Mouse (Mus musculus): ENCODE measurements around the gene Trim40. TPM values are rescaled to one million over a fixed set of nuclear protein-coding genes. Genes with fewer than 3 reads are reported as not detected.

Gene Trim40
- total RNA-seq, 1 experiment, result 0.18 TPM

DNA sequence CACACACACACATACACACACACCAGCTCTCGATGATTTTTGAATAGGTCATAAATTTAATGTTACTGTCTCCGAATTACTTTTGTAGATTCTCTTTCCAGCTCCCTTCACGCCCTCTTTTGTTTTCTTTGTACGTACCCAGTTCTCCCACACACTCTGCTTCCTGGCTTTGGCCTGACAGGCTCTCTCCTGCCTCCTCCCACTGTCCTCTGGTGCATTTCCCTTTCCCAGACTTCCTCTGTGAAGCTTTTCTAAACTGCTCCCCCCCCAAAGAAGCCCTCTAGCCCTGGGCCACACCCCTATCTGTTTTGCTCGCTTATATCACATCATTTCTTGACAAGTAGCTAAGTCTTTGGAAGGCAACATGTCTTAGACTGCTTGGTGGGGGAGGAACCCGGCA is 40.3 kb upstream of the Trim40 start:
- Histone ChIP-seq H3K4me1 (ENCODE audit: control insufficient read depth in 2 of 2, insufficient read depth in 2 of 2, low read length in 2 of 2, poor library complexity in 1 of 2) (peaks cover 6 to 17% of the 10 kb centered on the region in 2 experiments; a peak in 3 of 4 replicates), H3K4me3 (ENCODE audit: insufficient read depth in 1 of 2, low read depth in 1 of 2, low read length in 2 of 2, poor library complexity in 1 of 2, severe bottlenecking in 1 of 2) (0 out of 4 replicates have a peak overlapping the region, but pooled peaks of 1 of the 2 experiments have one; percentile 21), H3K9me3 (ENCODE audit: control insufficient read depth, insufficient read depth, low read depth, low read length) (no peaks in the 10 kb centered on the region), H3K27ac (ENCODE audit: insufficient read depth, low read depth, low read length, poor library complexity, severe bottlenecking) (no peak overlapping the region), H3K36me3 (ENCODE audit: control insufficient read depth, insufficient read depth, low read length, poor library complexity, severe bottlenecking) (no peaks in the 10 kb centered on the region), H3K9ac (ENCODE audit: insufficient read depth, low read depth, low read length, poor library complexity, severe bottlenecking) (no peak overlapping the region)
- in situ Hi-C loops (cut with MboI; ENCODE audit: low sequenced_read_pairs in 2 of 2, unreplicated experiment in 2 of 2), result no loop called here
- DNase-seq (ENCODE audit: low read depth, low spot score), result no peak
- TF ChIP-seq ZNF384 (IDR thresholded peaks at IDR 0.05; ENCODE audit: low read depth, low read length) (no peak), ZC3H11A (IDR thresholded peaks at IDR 0.05; ENCODE audit: borderline replicate concordance, low read depth, low read length) (no peak), MAFK (IDR thresholded peaks at IDR 0.05; ENCODE audit: insufficient read depth, low read depth, low read length) (no peak), CHD2 (IDR thresholded peaks at IDR 0.05; ENCODE audit: low read depth, low read length) (no peak), HCFC1 (IDR thresholded peaks at IDR 0.05; ENCODE audit: borderline replicate concordance, insufficient read depth, low read length) (no peak)

DNA sequence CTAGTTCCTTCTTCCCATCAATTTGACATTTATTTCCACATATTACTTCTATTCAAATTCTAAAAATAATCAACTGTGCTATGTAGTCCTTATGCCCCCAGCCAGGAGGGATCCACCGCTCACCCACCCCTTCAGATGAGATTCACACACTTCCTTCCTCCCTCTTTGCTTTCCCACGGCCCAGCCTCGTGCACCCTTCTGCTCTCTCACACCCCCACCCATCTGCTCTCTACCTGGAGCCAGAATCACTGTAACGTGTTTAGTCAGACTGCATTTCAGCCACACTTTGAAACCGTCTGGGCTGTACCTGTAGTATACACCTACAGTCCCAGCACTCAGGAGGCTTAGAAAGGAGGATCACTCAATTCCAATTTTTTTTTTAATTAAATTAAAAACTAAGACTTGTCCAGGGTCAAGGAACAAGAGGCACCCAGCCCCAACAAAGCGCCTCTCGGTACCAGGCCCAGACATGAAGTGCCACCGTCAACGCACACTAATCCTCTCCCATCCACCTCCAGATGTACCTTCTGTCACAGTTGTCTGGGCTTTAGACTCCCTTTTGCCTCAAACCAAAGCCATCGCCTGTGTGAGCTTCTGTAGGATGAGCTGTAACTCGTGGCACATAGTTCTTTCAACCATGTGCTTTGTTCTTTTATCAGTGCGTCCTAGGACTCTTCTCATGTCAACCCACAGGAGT is 39.5 kb upstream of the Trim40 start:
- Histone ChIP-seq H3K9ac (ENCODE audit: insufficient read depth, low read depth, low read length, poor library complexity, severe bottlenecking) (no peak overlapping the region), H3K27ac (ENCODE audit: insufficient read depth, low read depth, low read length, poor library complexity, severe bottlenecking) (no peak overlapping the region; the same call in 1 of the 2 replicates), H3K4me1 (ENCODE audit: control insufficient read depth in 2 of 2, insufficient read depth in 2 of 2, low read length in 2 of 2, poor library complexity in 1 of 2) (peaks cover 6 to 17% of the 10 kb centered on the region in 2 experiments; a peak in 3 of 4 replicates), H3K9me3 (ENCODE audit: control insufficient read depth, insufficient read depth, low read depth, low read length) (no peaks in the 10 kb centered on the region), H3K36me3 (ENCODE audit: control insufficient read depth, insufficient read depth, low read length, poor library complexity, severe bottlenecking) (no peaks in the 10 kb centered on the region), H3K4me3 (ENCODE audit: insufficient read depth in 1 of 2, low read depth in 1 of 2, low read length in 2 of 2, poor library complexity in 1 of 2, severe bottlenecking in 1 of 2) (no peak overlapping the region)
- DNase-seq (ENCODE audit: low read depth, low spot score), result no peak
- in situ Hi-C loops (cut with MboI; ENCODE audit: low sequenced_read_pairs in 2 of 2, unreplicated experiment in 2 of 2), result no loop called here
- TF ChIP-seq HCFC1 (IDR thresholded peaks at IDR 0.05; ENCODE audit: borderline replicate concordance, insufficient read depth, low read length), result no peak
- TF ChIP-seq ZNF384 (IDR thresholded peaks at IDR 0.05; ENCODE audit: low read depth, low read length), result no peak
- TF ChIP-seq ZC3H11A (IDR thresholded peaks at IDR 0.05; ENCODE audit: borderline replicate concordance, low read depth, low read length), result no peak
- TF ChIP-seq MAFK (IDR thresholded peaks at IDR 0.05; ENCODE audit: insufficient read depth, low read depth, low read length), result no peak
- TF ChIP-seq CHD2 (IDR thresholded peaks at IDR 0.05; ENCODE audit: low read depth, low read length), result no peak

DNA sequence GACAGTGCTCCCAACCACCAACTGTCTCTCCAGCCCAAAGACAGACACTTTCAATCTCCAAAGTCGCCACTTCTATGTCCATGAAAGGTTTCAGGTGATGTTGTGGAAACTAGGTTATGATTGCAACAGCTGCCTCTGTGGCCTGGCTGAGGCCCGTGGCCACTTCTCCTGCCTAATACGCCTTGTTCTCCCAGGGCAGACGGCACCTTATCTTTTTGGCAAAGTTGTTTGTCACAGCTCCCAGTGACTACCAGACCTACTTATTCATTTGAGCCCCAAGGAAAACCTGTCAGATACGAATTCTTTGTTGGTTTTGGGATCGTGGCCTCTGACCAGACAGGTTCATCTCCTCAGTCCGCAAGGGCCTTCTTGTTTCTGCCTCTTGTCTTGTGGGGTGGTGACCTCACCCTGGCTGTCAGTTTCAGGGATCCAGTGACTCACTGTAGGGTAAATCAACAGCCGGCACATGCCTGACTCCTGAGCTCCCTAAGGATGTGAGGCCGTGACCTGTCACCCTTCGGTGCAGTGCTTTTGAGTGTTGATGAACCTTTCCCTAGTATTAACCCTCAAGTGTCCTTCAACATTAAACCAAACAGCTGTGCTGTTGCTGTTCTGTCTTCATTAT is 37.7 kb upstream of the Trim40 start:
- Histone ChIP-seq H3K4me1 (ENCODE audit: control insufficient read depth in 2 of 2, insufficient read depth in 2 of 2, low read length in 2 of 2, poor library complexity in 1 of 2) (peaks cover 4 to 14% of the 10 kb centered on the region in 2 experiments; a peak in 3 of 4 replicates), H3K36me3 (ENCODE audit: control insufficient read depth, insufficient read depth, low read length, poor library complexity, severe bottlenecking) (no peaks in the 10 kb centered on the region), H3K4me3 (ENCODE audit: insufficient read depth in 1 of 2, low read depth in 1 of 2, low read length in 2 of 2, poor library complexity in 1 of 2, severe bottlenecking in 1 of 2) (no peak overlapping the region), H3K9me3 (ENCODE audit: control insufficient read depth, insufficient read depth, low read depth, low read length) (no peaks in the 10 kb centered on the region), H3K9ac (ENCODE audit: insufficient read depth, low read depth, low read length, poor library complexity, severe bottlenecking) (no peak overlapping the region), H3K27ac (ENCODE audit: insufficient read depth, low read depth, low read length, poor library complexity, severe bottlenecking) (no peak overlapping the region)
- TF ChIP-seq ZNF384 (IDR thresholded peaks at IDR 0.05; ENCODE audit: low read depth, low read length), result no peak
- no peak for TF ChIP-seq HCFC1 (IDR thresholded peaks at IDR 0.05; ENCODE audit: borderline replicate concordance, insufficient read depth, low read length)
- TF ChIP-seq CHD2 (IDR thresholded peaks at IDR 0.05; ENCODE audit: low read depth, low read length), result no peak
- TF ChIP-seq ZC3H11A (IDR thresholded peaks at IDR 0.05; ENCODE audit: borderline replicate concordance, low read depth, low read length), result no peak
- no peak for TF ChIP-seq MAFK (IDR thresholded peaks at IDR 0.05; ENCODE audit: insufficient read depth, low read depth, low read length)
- DNase-seq (ENCODE audit: low read depth, low spot score), result no peak
- in situ Hi-C loops (cut with MboI; ENCODE audit: low sequenced_read_pairs in 2 of 2, unreplicated experiment in 2 of 2), result no loop called here

DNA sequence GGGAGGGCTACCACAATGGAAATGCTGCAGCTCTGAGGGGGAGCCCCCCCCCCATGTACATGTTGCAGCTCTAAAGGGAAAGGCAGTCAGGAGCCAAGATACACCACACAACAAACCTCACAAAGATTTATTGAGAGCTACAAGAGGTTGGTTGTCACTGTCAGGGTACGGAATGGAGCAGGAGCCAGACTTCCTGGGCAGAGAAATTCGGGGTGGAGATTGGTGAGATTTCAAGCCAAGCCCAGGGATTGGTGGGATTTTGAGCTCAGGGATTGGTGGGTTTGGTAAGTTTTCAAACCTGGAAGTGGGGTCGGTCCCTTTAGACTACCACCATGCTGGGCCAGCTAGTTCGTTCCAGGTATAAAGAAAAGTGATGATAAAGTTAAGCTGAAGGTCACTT is 33.6 kb upstream of the Trim40 start:
- Histone ChIP-seq H3K4me1 (ENCODE audit: control insufficient read depth in 2 of 2, insufficient read depth in 2 of 2, low read length in 2 of 2, poor library complexity in 1 of 2) (peaks cover 2 to 7% of the 10 kb centered on the region in 2 experiments; a peak in 3 of 4 replicates), H3K9me3 (ENCODE audit: control insufficient read depth, insufficient read depth, low read depth, low read length) (no peaks in the 10 kb centered on the region), H3K9ac (ENCODE audit: insufficient read depth, low read depth, low read length, poor library complexity, severe bottlenecking) (peak overlapping the region; percentile 71), H3K4me3 (ENCODE audit: insufficient read depth in 1 of 2, low read depth in 1 of 2, low read length in 2 of 2, poor library complexity in 1 of 2, severe bottlenecking in 1 of 2) (peak overlapping the region; percentile 66 to 68), H3K36me3 (ENCODE audit: control insufficient read depth, insufficient read depth, low read length, poor library complexity, severe bottlenecking) (no peaks in the 10 kb centered on the region), H3K27ac (ENCODE audit: insufficient read depth, low read depth, low read length, poor library complexity, severe bottlenecking) (peak overlapping the region; percentile 62; the same call in 1 of the 2 replicates)
- in situ Hi-C loops (cut with MboI; ENCODE audit: low sequenced_read_pairs in 2 of 2, unreplicated experiment in 2 of 2), result no loop called here
- DNase-seq (ENCODE audit: low read depth, low spot score), result no peak
- no peak for TF ChIP-seq ZC3H11A (IDR thresholded peaks at IDR 0.05; ENCODE audit: borderline replicate concordance, low read depth, low read length)
- no peak for TF ChIP-seq MAFK (IDR thresholded peaks at IDR 0.05; ENCODE audit: insufficient read depth, low read depth, low read length)
- TF ChIP-seq ZNF384 (IDR thresholded peaks at IDR 0.05; ENCODE audit: low read depth, low read length), result no peak
- no peak for TF ChIP-seq HCFC1 (IDR thresholded peaks at IDR 0.05; ENCODE audit: borderline replicate concordance, insufficient read depth, low read length)
- no peak for TF ChIP-seq CHD2 (IDR thresholded peaks at IDR 0.05; ENCODE audit: low read depth, low read length)

Measured in ES-E14 (cell line).